Mouse (Mus musculus) myocyte (in vitro differentiated cells): ENCODE data around the gene Skp1a.

Source experiments
- CEBPB ChIP-seq: IDR thresholded peaks from 2 replicates; pipeline ENCODE4 v1.6.1; 2011; ENCODE audit warnings: mild to moderate bottlenecking, moderate library complexity; ENCODE audit not compliant: poor library complexity, insufficient read depth, severe bottlenecking
- E2F4 ChIP-seq: IDR thresholded peaks from one replicate; pipeline ENCODE4 v1.6.1; 2011; ENCODE audit warnings: mild to moderate bottlenecking, control low read depth, moderate library complexity; ENCODE audit not compliant: insufficient read depth
- MAX ChIP-seq: IDR thresholded peaks from one replicate; pipeline ENCODE4 v1.6.1; 2011; ENCODE audit warnings: low read depth, mild to moderate bottlenecking, control low read depth
- MYOD1 ChIP-seq, 3 experiments: IDR thresholded peaks; one replicate each; pipeline ENCODE4 v1.6.1; 2011; ENCODE audit warnings: control low read depth in 2 of 3, low read depth in 2 of 3, mild to moderate bottlenecking in 2 of 3, moderate library complexity in 1 of 3; ENCODE audit not compliant: insufficient read length in 2 of 3, control insufficient read depth in 1 of 3
- MYOG ChIP-seq, 3 experiments: IDR thresholded peaks; one replicate each; pipeline ENCODE4 v1.6.1; 2011; ENCODE audit warnings: control low read depth in 2 of 3, low read depth in 2 of 3, mild to moderate bottlenecking in 2 of 3; ENCODE audit not compliant: insufficient read length in 2 of 3, control insufficient read depth in 1 of 3, insufficient read depth in 1 of 3
- POLR2A ChIP-seq: IDR thresholded peaks from one replicate; pipeline ENCODE4 v1.6.1; 2011; ENCODE audit warnings: low read depth, mild to moderate bottlenecking, control low read depth, moderate library complexity; ENCODE audit not compliant: insufficient read length
- POLR2AphosphoS2 ChIP-seq: IDR thresholded peaks from one replicate; pipeline ENCODE4 v1.6.1; 2011; ENCODE audit warnings: low read depth, control low read depth; ENCODE audit not compliant: insufficient read length
- REST ChIP-seq: IDR thresholded peaks from one replicate; pipeline ENCODE4 v1.6.1; 2011; ENCODE audit warnings: mild to moderate bottlenecking, control low read depth, moderate library complexity; ENCODE audit not compliant: insufficient read depth, insufficient read length
- TCF12 ChIP-seq: IDR thresholded peaks from one replicate; pipeline ENCODE4 v1.6.1; 2011; ENCODE audit warnings: mild to moderate bottlenecking, control low read depth; ENCODE audit not compliant: poor library complexity, insufficient read depth, severe bottlenecking
- USF1 ChIP-seq: IDR thresholded peaks from one replicate; pipeline ENCODE4 v1.6.1; 2011; ENCODE audit warnings: low read depth, mild to moderate bottlenecking, control low read depth, moderate library complexity

DNA sequence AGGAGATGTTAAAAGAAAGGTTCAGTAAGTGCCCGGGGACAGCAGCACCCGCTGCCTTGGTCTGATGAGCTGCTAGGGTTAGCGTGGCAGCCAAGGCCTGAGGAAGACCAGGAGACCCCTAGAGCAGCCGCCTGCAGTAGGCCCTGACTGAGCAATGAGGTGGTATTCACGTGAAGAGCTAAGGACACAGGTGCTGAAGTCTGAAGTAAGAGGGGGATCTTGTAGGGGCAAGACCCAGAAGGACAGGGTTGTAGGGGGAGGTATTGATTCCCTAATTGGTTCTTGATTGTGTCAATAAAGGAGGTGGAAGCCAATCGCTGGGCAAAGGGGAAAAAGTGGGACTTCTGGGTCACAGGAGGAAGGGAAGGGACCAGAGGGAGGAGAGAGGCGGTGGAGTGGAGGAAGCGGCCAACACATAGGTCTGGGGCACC is 45.2 kb downstream of the Skp1a start:
- TF ChIP-seq REST (no peak), MAX (no peak), MYOG (IDR thresholded peaks at IDR 0.05; ENCODE audit: control insufficient read depth in 1 of 3, insufficient read depth in 1 of 3, insufficient read length in 2 of 3, low read depth in 2 of 3) (no peak), MYOD1 (IDR thresholded peaks at IDR 0.05; ENCODE audit: control insufficient read depth in 1 of 3, insufficient read length in 2 of 3, low read depth in 2 of 3) (no peak), POLR2A (no peak), POLR2AphosphoS2 (no peak), E2F4 (no peak), TCF12 (no peak), USF1 (no peak), CEBPB (no peak)
